Mouse (Mus musculus) splenic B cell, adult 2 months (primary cell): Measurements from ENCODE around the gene Lifr.

ENCODE experiments used
- DNase-seq: peaks from one replicate; pipeline ENCODE4 v3.0.0-alpha.2; 2011; ENCODE audit warnings: low read depth, low spot score
- H3K27me3 ChIP-seq: 2 replicates; pipeline ENCODE4 v1.6.1; 2012; ENCODE audit warnings: mild to moderate bottlenecking, low read length, moderate library complexity, mixed read lengths; ENCODE audit not compliant: control insufficient read depth, poor library complexity, insufficient read depth, severe bottlenecking
- H3K36me3 ChIP-seq: 2 replicates; pipeline ENCODE4 v1.6.1; 2012; ENCODE audit warnings: mild to moderate bottlenecking, low read length, moderate library complexity, mixed read lengths; ENCODE audit not compliant: control insufficient read depth, poor library complexity, insufficient read depth, severe bottlenecking

Gene Lifr

GRCm38 (mm10) chr15:7187682-7188081 lies 97.3 kb downstream of the Lifr start:
- Histone ChIP-seq H3K27me3 (no peaks in the 10 kb centered on the region), H3K36me3 (no peaks in the 10 kb centered on the region)
- DNase-seq, result no peak

- Histone ChIP-seq H3K27me3 (no peaks in the 10 kb centered on the region), H3K36me3 (no peaks in the 10 kb centered on the region)
- no peak for DNase-seq
Measured at GRCm38 (mm10) chr15:7189678-7190454, 99.5 kb downstream of the Lifr start.

- Histone ChIP-seq H3K36me3 (no peaks in the 10 kb centered on the region), H3K27me3 (no peaks in the 10 kb centered on the region)
- no peak for DNase-seq
Measured at GRCm38 (mm10) chr15:7191074-7191473, 100.7 kb downstream of the Lifr start.

- Histone ChIP-seq H3K36me3 (no peaks in the 10 kb centered on the region), H3K27me3 (no peaks in the 10 kb centered on the region; the same call in 1 of the 2 replicates)
- DNase-seq, result no peak
Measured at GRCm38 (mm10) chr15:7192582-7192981, 102.2 kb downstream of the Lifr start.

- Histone ChIP-seq H3K27me3 (no peaks in the 10 kb centered on the region; the same call in 1 of the 2 replicates), H3K36me3 (no peaks in the 10 kb centered on the region)
- no peak for DNase-seq
Measured at GRCm38 (mm10) chr15:7194147-7194720, 103.8 kb downstream of the Lifr start.

GRCm38 (mm10) chr15:7194748-7195221 lies 104.4 kb downstream of the Lifr start:
- no peaks in the 10 kb centered on the region; the same call in none of the 2 replicates for H3K27me3 ChIP-seq
- no peaks in the 10 kb centered on the region for H3K36me3 ChIP-seq
- DNase-seq, result no peak

GRCm38 (mm10) chr15:7197652-7198445 lies 107.4 kb downstream of the Lifr start:
- H3K27me3 ChIP-seq, result no peaks in the 10 kb centered on the region; the same call in none of the 2 replicates
- no peaks in the 10 kb centered on the region for H3K36me3 ChIP-seq
- no peak for DNase-seq

GRCm38 (mm10) chr15:7198816-7199215 lies 108.4 kb downstream of the Lifr start:
- Histone ChIP-seq H3K27me3 (no peaks in the 10 kb centered on the region; the same call in none of the 2 replicates), H3K36me3 (no peaks in the 10 kb centered on the region)
- DNase-seq, result no peak

GRCm38 (mm10) chr15:7200286-7200685 lies 109.9 kb downstream of the Lifr start:
- Histone ChIP-seq H3K36me3 (no peaks in the 10 kb centered on the region), H3K27me3 (no peaks in the 10 kb centered on the region; the same call in none of the 2 replicates)
- DNase-seq, result no peak

- Histone ChIP-seq H3K27me3 (no peaks in the 10 kb centered on the region; the same call in none of the 2 replicates), H3K36me3 (no peaks in the 10 kb centered on the region)
- no peak for DNase-seq
Measured at GRCm38 (mm10) chr15:7201421-7202380, 111.3 kb downstream of the Lifr start.

GRCm38 (mm10) chr15:7202981-7203380 lies 112.6 kb downstream of the Lifr start:
- H3K27me3 ChIP-seq, result no peaks in the 10 kb centered on the region; the same call in none of the 2 replicates
- DNase-seq, result no peak
- H3K36me3 ChIP-seq, result no peaks in the 10 kb centered on the region

GRCm38 (mm10) chr15:7203606-7204330 lies 113.4 kb downstream of the Lifr start:
- Histone ChIP-seq H3K27me3 (no peaks in the 10 kb centered on the region; the same call in none of the 2 replicates), H3K36me3 (no peaks in the 10 kb centered on the region)
- no peak for DNase-seq

- Histone ChIP-seq H3K27me3 (no peaks in the 10 kb centered on the region; the same call in 1 of the 2 replicates), H3K36me3 (no peaks in the 10 kb centered on the region)
- no peak for DNase-seq
Measured at GRCm38 (mm10) chr15:7204917-7205316, 114.5 kb downstream of the Lifr start.
